Mouse (Mus musculus) thymus, postnatal 4 days (tissue): ENCODE results near the gene Gm38392.
"Not testable (repeated sequence)": the region's sequence is repeated elsewhere in the genome, so short reads cannot be mapped to it uniquely, and the experiment has no call there.

Source experiments
- DNase-seq: peaks from one replicate; pipeline ENCODE4 v3.0.0; 2021

Gm38392 gene

DNA sequence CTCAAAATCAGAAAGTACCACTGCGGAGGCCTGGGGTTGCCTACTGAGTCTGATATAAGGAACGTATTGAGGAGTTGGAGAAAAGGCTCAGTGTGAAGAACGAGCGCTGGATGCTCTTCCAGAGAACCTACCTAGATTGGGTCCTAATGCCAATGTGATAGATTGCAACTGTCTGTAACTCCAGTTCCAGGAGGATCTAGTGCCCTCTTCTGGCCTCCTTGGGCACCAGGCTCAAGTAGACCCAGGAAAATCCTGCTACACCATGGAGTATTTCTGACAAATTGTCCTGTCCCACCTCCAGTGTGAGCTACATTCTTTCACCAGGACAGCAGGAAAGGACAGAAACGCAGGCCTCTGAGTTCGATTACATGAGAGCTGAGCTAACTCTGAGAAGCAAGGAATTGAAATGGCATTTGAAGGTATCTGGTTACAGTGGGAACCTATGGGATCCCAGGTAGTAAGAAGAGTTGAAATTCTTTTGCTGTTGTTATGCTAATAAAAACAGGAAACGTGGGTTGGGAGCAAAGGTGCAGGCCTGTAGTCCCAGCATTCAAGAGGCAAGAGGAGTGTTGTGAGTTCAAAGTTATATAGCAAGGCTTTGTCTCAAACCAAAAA, 10.4 kb downstream of the Gm38392 start:
- DNase-seq = peak; percentile 18

DNA sequence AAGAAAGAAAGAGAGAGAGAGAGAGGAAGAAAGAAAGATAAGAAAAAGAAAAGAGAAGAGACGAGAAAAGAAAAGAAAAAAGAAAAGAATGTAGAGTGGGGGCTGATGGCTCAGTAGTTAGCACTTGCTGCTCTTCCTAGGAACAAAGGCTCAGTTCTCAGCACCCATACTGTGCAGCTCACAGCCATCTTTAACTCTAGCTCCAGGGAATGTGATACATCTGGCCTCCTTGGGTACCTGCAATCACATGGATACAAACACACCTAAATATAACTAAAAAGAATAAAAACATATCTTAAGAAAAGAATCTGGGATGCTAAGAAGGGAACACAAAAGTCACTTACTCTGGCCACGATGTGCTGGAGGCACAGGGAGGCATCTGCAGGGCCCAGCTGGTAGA, 10.9 kb downstream of the Gm38392 start:
- DNase-seq = no peak

DNA sequence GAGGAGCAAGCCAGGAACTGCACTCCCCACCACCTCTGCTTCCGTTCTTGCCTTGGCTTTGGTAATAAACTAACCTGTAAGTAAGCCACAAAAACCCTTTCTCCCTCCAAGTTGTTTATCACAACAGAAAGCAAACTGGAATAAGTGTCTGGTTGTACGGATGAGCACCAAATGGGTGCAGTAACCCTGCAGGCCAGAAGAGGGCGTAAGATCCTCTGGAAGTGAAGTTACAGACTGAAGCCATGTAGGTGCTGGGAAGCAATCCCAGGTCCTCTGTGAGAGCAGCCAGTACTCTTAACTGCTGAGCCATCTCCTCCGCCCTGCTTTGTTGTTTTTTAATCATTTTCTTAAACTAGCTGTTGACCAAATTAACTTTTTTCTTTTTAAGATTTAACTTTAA, 13.0 kb downstream of the Gm38392 start:
- peak; percentile 26 for DNase-seq

DNA sequence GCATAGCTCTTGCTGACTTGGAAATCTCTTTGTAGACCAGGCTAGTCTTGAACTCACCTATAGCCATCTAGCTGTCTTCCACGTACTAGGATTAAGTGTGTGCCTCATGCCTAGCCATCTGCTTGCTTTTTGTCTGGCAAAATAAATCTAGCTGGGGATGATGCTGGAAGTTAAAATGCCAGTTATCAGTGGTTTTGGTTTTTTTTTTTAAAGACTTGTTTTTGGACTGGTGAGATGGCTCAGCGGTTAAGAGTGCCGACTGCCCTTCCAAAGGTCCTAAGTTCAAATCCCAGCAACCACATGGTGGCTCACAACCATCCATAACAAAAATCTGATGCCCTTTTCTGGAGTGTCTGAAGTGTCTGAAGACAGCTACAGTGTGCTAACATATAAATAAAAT, 15.2 kb downstream of the Gm38392 start:
- no peak for DNase-seq

DNA sequence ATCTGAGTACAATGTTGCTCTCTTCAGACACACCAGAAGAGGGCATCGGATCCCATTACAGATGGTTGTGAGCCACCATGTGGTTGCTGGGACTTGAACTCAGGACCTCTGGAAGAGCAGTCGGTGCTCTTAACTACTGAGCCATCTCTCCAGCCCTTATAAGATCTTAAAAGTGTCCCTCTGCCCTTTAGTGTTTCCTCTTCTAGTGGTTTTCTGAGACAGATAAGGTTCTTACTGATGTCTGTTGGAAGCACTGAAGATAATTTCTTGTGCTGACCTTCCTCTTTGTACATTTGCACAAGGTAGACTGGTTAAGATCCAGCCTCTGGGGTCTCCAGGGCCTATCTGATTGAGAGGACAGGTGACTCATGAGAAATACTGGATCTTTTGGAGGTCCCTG, 15.7 kb downstream of the Gm38392 start:
- DNase-seq = not testable (repeated sequence)

DNA sequence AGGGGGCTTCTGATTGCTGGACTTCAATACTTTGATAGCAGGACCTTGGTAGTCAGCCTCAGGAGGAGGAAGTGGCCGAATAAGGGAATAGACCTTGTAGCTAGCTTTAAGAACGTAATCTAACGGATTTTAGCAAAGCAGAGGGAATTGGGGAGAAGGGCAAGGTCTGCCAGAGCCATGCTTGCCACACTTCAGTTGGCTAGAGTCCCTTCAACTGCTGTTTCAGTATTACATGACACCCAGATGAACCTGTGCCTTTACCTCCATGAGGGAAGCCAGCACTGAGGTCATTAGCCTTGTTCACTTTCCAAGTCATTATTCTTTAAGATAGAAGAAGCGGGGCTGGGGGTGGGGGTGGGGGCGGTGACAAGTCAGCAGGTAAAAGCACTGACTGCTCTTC, 18.0 kb downstream of the Gm38392 start:
- no peak for DNase-seq

DNA sequence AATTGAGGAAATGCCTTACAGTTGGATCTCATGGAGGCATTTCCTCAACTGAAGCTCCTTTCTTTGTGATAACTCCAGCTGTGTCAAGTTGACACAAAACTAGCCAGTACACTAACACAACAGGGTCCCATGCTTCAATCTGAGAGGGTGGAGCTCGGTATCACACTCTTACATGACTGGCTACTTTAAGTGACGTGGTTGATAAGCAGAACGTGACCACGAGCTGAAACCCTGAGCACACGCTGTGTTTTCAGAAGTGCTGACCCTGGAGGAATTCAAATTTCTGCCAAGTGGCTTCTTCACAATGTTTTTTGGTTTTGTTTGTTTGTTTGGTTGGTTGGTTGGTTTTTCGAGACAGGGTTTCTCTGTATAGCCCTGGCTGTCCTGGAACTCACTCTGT, 19.0 kb downstream of the Gm38392 start:
- DNase-seq = not testable (repeated sequence)

DNA sequence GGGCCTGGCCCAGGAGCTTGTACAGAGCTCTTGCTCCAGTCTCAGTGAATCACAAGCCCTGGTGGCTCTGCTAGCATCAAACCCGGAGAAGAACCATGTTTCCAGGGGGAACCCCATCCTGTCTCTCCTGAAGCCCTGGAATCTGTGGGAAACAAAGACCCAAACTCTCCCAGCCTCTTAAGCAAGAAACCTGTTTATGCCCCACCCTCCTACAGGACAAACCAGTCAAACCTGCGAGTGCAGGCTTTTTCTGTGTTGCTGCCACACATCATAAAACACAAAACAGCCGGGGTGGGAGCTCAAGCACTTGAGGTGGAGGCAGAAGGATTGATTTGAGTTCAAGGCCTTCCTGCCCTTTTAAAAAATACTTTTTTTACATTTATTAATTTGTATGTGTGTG, 24.7 kb downstream of the Gm38392 start:
- no peak for DNase-seq

DNA sequence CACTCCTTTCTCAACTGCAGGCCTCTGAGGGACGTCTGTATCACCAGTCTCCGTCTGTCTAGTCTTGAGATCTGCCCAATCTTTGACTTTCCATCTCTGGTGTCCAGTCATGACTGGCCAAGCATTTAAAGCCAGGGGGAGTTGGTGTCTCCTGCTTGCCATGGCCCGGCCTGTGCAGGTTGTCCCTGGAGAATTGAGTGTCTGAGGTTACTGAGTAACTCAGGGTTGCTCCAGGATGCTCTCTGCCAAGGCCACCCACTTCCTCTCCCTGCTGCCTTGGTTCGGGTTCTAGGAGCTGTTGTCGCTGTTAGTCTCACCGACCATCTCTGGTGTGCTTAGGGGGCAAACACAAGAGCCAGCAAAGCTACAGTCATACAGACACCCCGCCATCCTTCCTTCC, 30.6 kb downstream of the Gm38392 start:
- no peak for DNase-seq

DNA sequence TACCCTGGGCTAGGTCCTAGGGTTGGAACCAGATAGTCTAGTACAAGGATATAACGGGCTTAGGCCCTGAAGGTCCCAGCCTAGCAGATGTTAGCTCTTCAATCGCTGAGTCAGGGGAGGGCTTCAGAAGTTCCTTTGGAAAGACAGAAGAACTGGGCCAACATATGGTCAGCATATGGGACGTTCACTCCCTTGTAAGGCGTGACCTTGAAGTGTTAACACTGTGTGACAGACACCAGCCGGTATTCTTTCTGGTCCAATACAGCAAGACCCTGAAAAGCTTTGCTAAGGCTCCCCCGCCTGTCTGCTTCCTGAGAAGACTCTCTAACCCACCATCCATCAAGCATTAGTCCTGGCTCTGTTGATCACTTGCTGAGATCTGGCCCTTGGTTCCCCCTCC, 31.1 kb downstream of the Gm38392 start:
- no peak for DNase-seq

DNA sequence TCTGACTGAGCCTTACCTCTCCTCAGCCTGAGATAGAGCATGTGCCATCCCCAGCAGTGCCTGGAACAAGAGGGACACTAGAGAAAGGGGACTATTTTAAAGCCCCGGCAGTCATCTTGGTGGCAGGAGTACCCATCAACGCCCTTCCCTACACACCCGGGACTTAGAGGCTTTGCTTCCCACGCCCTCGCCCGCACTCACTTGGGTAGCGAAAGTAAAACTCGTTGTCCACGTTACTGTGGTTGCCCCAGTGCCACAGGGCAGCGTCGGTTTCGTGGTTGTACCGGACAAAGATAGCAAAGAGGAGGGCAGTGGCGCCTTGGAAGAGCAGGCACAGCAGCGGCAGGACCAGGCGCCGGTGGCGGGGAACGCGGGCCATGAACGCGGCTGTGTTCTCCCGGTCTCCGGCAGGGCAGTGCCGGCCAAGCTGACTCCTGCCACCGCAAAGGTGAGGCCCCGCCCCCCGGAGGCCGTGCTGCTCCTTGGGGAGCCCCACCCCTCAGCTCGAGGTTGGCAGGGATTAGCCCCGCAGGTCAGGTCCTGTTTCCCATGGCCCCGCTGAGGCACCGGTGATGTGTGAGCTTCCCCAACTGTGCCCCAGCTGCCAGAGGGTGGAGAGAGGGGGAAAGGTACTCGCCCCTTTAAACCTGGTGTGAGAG, 32.6 kb downstream of the Gm38392 start, which contains the start of gene Rhbg:
TSS of gene Rhbg (minus strand) at position 442 of the 659 bp plus-strand sequence.
- peak; percentile 28 for DNase-seq

DNA sequence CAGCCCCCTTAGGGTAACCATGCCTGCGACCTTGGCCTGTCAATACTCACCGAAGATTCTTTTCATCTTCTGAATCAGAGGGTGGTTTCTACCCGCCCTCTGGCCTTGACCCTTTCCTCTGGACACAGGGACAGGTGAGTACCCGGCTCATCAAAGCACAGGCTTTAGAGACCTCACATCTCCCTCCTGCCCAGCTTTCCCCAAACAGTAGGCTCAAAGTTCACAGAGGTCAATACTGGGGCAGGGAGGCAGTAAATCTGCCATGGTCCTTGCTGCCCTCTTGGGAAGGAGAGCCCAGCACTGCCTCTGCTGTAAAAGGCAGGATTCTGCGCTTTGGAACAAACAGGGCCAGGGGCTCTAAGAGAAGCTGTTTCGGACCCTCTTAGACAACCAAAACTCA, 34.3 kb downstream of the Gm38392 start:
- DNase-seq = no peak

DNA sequence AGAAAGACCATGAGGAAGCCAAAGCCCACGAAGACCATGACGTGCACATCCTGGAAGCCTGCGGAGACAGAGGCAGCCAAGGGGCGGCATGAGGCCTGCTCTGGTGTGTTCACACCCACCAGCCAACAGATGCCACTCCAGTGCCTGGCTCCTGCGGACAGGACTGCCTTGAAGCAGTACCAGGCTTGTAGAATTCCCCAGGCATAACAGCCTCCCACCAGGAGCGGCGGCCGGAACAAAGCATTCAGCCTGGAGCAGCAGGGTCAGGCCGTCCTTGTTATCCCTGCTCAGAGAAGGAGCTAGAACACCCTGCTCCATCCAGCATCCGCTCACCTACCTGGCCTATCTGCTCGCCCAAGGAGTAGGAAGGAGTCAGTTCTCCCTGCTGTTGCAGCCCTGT, 38.6 kb downstream of the Gm38392 start:
- no peak for DNase-seq

DNA sequence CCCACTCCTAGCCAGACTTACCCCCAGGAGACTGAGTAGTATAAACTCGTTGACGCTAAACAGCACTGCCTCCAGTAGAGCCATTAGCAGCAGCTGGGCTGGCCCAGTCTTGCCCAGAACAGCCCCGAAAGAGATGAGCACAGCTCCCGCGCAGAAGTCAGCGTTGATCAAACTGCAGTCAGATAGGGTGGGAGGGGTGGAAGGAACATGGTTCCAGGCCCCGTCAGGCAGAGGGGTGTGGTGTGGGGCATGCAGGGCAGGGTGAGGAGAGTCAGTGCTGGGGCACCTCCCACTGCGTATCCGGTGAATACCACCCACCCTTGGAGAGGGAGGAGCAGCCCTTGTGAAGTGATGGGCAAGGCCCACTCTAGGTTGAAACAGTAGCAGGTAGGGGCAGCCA, 39.3 kb downstream of the Gm38392 start:
- no peak for DNase-seq

DNA sequence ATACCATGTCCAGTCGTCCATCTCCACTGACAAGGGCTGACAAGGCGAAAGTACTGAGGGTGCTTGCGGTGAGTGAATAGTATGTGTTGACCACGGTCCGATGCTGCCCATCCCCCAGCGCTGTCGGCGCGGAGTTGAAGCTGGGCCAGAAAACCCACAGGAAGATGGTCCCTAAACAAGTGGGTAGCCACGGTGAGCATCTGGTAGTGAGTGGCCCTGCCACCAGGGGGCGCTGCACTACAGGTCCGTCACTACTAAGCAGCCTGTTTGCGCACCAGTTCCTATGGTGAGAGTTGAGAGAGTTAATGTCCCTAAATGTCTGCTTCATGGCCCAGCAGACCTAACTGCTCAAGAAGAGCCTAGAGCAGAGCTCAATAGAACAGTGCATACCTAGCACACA, 41.2 kb downstream of the Gm38392 start:
- peak; percentile 92 for DNase-seq

DNA sequence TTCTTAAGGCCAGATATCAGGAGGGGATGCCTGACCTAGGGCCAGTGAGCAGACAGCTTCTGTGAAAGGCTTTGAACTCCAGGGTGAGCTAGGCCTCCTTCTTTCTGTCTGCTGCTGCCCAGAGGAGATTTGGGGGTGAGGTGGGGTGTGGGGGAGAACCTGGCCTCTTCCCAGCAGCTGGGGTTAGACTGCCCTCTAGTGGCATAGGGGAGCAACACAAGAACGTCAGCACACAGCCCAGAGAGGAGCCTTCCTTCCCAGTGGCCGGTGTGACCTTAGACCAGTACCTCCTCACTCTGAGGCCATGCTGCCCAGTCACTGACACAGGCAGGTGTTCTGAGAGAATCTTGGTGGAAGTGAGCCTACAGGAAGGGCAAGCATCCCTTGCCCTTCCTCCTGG, 42.9 kb downstream of the Gm38392 start:
- DNase-seq = peak; percentile 76

DNA sequence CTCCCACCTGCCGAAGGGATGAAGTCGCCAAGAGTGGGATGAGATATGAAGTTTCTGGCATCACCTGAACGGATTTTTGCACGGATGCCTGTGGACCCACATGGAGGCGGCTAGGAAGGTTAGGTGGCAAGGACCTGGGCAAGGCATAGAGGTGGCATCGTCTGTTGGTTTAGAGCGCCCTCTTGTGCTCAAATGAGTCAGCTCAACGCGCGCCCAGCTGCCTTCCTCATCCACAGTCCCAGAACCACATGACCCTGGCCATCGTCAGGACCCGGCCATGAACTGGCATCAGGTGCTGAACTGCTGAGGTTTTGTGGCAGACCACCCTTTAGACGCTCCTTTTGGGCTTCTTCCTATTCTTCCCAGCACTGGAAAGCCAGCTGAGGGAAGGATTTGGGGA, 44.5 kb downstream of the Gm38392 start:
- DNase-seq = peak; percentile 84

DNA sequence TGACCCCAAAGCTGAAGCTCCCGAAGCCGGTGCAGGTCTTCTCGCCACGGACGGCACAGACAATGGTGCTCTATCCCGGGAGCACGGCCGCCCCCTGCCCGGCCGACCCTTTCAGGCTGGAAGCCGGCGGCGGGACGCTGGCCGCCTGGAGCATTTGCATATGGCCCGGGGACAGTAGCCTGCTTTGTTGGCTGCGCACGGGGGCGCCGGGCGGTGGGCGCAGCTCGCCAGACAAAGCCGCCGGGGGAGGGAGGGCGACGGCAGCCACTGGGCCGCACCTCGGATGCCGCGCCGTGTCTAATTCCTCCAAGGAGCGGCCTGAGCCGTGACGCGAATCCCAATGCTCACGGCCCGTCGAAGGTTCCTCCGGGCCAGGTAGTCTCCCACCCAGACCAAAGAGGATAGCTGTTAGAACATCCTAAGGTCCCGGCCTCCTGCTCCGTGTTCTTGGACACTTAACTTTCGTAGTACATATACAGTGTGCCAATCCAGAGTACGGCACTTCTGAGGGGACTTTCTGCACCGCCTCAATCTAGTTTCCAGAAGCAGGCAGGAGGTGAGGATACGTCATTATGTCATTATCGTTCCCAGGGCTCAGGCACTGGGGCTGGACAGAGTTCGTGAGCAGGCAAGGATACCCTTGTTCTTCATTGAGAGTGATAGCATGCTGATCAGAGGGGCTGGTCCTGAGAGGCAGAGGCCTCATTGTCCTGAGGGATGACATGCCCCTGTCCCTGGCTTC, 45.8 kb downstream of the Gm38392 start:
- DNase-seq = no peak

DNA sequence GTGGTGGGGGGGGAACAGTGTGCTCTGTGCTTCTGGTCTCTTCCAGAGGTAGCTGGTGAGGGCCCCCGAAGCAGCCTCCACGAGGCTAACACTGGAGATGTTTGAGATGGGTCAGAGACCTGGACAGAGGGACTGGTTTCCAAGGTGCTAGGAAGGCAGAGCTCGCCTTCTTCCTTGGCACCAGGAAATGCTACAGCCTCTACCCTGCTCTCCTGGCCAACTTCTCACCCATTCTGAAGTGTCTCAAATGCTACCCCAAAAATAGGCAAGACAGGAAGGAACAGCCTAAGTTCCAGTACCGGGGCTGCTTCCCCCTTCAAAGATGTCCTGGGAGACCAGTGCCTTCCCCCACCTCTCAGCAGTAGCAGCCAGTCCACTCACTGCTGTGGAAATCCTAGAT, 47.6 kb downstream of the Gm38392 start:
- no peak for DNase-seq

DNA sequence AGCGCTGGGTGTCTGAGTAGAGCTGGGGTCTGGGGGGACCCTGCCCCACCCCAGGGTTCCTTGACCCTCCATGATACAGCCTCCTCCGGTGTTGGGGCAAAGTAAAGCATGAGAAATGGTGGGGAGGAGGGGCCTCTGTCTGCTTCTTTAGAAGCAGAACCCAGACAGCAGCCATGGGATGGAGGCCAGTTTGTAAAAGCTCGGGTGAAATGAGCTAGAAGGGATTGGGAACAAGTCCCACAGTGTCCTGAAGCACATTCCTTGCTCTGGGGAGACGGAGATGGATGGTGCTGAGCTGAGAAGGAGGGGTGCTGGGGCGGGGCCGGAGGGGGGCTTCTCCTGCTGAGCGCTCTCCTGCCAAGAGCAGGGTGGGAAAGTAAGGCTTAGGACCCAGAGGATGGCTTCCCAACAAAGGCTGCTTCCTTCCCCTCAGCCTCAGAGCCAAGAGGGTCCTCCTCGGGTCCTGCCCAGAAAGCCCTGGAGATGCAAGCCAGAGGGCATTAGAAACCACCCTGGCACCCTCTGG, 48.1 kb downstream of the Gm38392 start:
- no peak for DNase-seq

DNA sequence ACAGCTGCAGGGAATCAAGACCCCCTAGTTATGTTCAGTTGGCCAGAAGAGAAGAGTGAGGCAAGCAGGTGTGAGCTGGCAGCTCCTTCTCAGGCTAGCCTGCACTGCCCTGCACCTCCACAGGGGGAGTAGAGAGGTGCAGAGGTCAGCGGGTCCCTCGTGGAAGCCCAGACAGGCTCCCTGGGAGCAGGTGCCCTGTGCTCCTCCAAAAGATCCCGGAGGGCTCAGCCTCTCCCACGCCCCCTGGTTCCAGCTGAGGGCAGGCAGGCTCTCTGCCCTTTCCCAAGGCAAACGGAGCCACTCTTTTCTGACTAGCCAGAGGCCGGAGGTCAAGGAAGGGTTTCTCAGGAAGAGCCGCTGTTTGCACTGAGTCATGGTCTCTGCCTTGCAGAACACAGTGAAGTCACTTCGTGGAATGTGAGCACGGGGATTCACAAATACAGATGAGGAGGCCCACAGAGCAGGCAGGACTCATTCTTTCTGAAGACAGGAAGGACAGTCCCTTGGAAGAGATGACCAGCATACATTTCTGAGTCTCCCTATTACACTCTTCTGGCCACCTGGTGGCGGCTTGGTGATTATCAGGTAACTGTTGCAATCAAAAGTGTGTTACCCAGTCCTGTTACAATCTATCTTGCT, 49.3 kb downstream of the Gm38392 start:
- peak; percentile 78 for DNase-seq

DNA sequence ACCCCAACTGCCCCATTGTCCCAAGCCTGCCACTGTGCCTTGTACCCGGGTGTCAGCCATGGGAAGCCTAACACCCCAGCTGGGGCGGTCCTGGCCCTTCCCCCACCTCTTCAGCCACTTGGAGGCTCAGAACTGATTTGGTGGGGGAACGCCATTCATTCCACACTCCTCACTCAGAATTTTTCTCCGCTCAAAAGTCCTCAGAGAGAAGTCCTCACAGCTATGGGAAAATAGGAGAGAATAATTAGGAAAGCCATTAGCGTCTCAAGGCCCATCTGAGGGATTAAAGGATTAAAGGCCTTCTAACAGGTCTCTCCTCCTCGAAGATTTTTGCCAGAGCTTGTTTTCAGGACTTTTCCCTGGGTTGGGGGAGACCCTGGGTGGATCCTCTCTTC, 49.9 kb downstream of the Gm38392 start:
- DNase-seq = no peak

DNA sequence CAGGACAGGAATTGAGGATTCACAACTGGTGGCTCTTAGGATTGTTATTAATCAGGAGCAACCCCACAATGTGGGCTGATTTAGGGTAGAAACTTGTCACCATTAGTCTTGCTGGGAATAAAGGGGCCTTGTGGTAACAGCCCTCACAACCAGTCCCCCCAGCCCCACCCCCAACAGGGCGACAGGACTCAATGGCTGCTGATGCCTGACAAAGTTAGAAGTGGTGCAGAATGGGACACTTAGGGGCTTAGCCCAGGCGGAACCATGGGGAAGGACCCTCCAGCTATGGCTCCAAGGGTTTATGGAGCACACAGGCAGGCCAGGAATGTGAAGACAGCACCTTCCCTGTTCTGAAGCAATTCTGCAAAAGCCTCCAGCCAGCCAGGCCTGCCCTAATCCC, 51.4 kb downstream of the Gm38392 start:
- DNase-seq = no peak

DNA sequence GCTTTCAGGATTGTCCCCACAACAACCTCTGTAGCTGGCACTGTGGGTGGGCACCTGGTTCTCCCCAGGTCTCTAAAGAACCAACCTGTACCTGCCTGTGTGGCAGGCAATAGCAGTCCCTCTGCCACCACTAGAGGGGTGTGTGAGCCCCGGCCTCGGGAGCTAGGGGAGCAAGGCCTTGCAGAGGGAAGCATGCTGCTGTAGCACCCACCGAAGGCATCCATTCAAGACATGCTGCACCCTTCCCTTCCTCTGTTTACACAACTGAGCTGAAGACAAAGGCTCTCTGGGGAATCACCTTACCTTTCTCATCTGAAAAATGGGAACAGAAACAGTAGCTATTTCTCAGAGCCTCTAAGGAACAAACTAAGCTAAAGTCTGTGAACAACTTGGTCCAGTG, 51.8 kb downstream of the Gm38392 start:
- DNase-seq = peak; percentile 72
